Mouse (Mus musculus) ES-E14 (cell line): ENCODE data around the gene Farsb.

Experiments
- CHD2 ChIP-seq: IDR thresholded peaks from 2 replicates; pipeline ENCODE4 v1.6.1; 2014; ENCODE audit warnings: mild to moderate bottlenecking, low read depth, low read length, inconsistent platforms
- HCFC1 ChIP-seq: IDR thresholded peaks from 2 replicates; pipeline ENCODE4 v1.6.1; 2012; ENCODE audit warnings: low read length, inconsistent platforms, borderline replicate concordance; ENCODE audit not compliant: insufficient read depth
- MAFK ChIP-seq: IDR thresholded peaks from 2 replicates; pipeline ENCODE4 v1.6.1; 2014; ENCODE audit warnings: mild to moderate bottlenecking, low read depth, low read length, inconsistent platforms; ENCODE audit not compliant: insufficient read depth
- ZNF384 ChIP-seq: IDR thresholded peaks from 2 replicates; pipeline ENCODE4 v1.6.1; 2012; ENCODE audit warnings: low read depth, low read length, inconsistent platforms

DNA sequence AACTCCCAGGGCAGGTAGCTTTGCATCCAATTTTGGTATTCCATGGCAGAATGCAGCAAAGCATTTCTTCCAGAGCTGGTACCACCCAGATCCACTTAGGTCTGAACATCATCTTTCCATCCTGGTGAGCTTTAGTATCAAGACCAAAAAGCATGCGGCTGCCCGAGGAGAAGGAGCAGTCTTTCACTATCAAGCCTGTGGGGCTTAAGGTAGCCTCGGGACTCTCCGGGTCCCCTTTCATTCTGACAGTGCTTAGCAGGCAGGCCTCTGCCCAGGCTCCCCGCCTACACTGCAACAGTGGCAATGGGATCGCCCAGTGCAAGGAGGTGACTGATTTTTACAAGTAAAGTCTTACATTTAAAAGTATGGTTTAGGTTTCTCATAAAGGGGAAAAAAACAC, 36.2 kb downstream of the Farsb start:
- no peak for TF ChIP-seq MAFK
- no peak for TF ChIP-seq CHD2
- no peak for TF ChIP-seq ZNF384
- no peak for TF ChIP-seq HCFC1
